Mouse (Mus musculus) bone marrow, adult 2 months (tissue): ENCODE measurements at regions not wholly inside any gene's neighbourhood (a gene's known extent, or its start where the extent isn't known, plus 50 kb on each side); places are given as distances from the start of the nearest gene placed in this dataset.

Source experiments
- H3K27ac ChIP-seq: fragments of 200-500 bp; 2 replicates; pipeline ENCODE4 v1.5.1; 2012; ENCODE audit warnings: low read depth, mild to moderate bottlenecking, control low read depth, inconsistent platforms, low read length; ENCODE audit not compliant: control insufficient read depth, poor library complexity, insufficient read depth
- H3K4me1 ChIP-seq: fragments of 200-500 bp; 2 replicates; pipeline ENCODE4 v1.6.1; 2011; ENCODE audit warnings: low read length; ENCODE audit not compliant: control insufficient read depth, insufficient read depth
- H3K4me3 ChIP-seq: fragments of 200-500 bp; replicated peaks from 2 replicates; pipeline ENCODE3; 2011; ENCODE audit warnings: mild to moderate bottlenecking, low read depth, low read length, control low read depth; ENCODE audit not compliant: control insufficient read depth
- CTCF ChIP-seq: fragments of 200-500 bp; IDR thresholded peaks from 2 replicates; pipeline ENCODE4 v1.5.1; 2011; ENCODE audit warnings: low read length, control low read depth; ENCODE audit not compliant: control insufficient read depth, insufficient read depth
- POLR2A ChIP-seq: fragments of 200-500 bp; IDR thresholded peaks from 2 replicates; pipeline ENCODE4 v1.6.1; 2011; ENCODE audit warnings: low read depth, mild to moderate bottlenecking, control low read depth, low read length, borderline replicate concordance; ENCODE audit not compliant: control insufficient read depth
- WGBS: fragments of 180-500 bp; shearing (Covaris S2); methylation state at CpG from one replicate; pipeline ENCODE4 v1.1.7; 2018; 5-methylcytosine and 5-hydroxymethylcytosine counted together

DNA sequence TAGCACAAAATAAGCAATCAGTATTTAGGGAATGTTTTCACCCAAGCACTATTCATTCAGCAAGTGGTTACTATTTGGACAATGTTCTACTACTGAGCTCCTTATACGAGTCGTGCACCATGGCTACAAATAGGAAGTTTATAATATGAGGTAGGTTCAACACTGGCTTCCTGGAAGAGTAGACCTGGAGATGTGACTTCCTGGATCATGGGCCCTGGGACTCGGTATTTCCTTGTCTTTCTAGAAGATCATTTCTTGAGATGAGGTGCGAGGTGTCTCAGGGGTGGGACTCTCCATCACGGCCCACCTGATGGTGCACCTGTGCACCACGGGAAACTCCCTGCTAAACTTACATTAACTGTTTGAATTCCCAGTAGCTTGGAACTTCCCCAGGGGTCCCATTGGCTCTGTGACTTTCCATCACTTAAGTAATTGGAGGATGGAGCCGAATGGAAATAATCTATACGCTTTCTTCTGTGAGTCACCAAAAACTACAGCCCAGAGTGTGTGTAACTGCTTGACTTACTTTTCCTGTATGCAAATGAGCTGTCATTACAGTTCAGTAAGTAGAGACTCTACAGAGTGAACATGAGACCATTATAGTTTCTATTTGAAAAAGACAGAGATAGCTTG, 1246.3 kb upstream of the A1bg start:
- peak overlapping the region; percentile 76 for H3K27ac ChIP-seq
- H3K4me3 ChIP-seq: no peak overlapping the region
- H3K4me1 ChIP-seq: peaks cover 4% of the 10 kb centered on the region
- 82% methylated on average over 8 of the region's 8 CpGs for WGBS
- TF ChIP-seq CTCF (no peak), POLR2A (no peak)

DNA sequence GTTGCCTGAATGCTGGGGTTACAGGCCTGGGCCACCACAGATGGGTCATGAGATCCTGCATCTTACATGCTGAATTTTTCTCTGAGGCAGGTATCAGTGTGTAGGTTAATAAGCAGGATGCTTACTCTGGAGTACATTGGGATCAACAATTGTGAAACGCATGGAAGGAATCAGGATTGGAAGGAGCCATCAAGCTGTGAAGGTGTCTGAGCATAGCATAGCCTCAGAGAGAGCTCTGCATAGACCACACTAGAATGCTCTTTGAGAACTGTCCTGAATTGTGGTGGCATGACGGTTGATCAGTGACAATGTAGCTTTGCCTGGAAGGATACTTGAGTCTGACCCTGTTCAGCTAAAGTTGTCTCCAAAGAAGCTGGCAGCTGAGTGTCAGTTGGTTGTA, 1245.7 kb upstream of the A1bg start:
- H3K4me3 ChIP-seq: no peak overlapping the region
- H3K4me1 ChIP-seq: peaks cover 4% of the 10 kb centered on the region
- peak overlapping the region; percentile 27; the same call in 1 of the 2 replicates for H3K27ac ChIP-seq
- TF ChIP-seq POLR2A (no peak), CTCF (no peak)
- WGBS: 92% methylated on average over 2 of the region's 2 CpGs

- H3K27ac ChIP-seq: no peak overlapping the region
- peaks cover 3% of the 10 kb centered on the region; the same call in 1 of the 2 replicates for H3K4me1 ChIP-seq
- WGBS: 83% methylated on average over 5 of the region's 5 CpGs
Measured at GRCm38 (mm10) chr15:62166786-62167185, 1244.0 kb upstream of the A1bg start.

DNA sequence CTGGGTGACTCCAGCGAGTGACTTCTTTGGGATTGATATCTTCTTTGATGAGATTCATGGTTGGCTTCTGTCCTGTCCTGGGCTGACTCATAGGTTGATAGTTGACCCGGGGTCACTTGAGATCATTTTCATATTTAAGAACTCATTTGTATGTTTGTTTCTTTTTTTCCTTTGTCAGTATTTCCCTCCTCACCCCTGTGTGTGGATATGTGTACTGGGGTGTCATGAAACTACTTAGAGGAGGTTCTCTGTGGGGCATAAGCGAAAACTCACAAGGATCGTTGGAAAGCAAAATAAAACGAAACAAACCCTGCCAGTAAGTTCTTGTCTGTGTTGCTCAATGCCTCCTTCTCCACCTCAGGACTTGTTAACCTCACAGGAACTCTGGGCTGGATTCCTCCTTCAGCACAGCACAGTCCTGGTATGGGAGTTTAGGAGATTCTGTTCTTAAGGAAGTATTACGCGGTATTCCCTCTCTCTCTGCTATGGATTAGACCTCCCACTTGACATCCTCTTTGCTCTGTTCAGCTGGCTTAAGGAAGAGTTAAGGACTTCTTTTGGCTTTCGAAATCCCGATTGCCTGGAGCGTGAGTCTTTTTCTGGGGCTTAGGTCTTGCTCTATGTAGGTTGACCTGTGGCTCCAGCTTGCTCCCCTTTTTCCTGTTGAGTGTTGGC, 1243.2 kb upstream of the A1bg start:
- Histone ChIP-seq H3K4me3 (no peak overlapping the region), H3K4me1 (peaks cover 2% of the 10 kb centered on the region; the same call in 1 of the 2 replicates), H3K27ac (no peak overlapping the region)
- WGBS: 81% methylated on average over 10 of the region's 10 CpGs
- TF ChIP-seq POLR2A: no peak
- no peak for TF ChIP-seq CTCF

More at GRCm38 (mm10) chr15:62166786-62167185, 1244.0 kb upstream of the A1bg start:
- no peak overlapping the region for H3K4me3 ChIP-seq
- TF ChIP-seq POLR2A: no peak
- no peak for TF ChIP-seq CTCF

DNA sequence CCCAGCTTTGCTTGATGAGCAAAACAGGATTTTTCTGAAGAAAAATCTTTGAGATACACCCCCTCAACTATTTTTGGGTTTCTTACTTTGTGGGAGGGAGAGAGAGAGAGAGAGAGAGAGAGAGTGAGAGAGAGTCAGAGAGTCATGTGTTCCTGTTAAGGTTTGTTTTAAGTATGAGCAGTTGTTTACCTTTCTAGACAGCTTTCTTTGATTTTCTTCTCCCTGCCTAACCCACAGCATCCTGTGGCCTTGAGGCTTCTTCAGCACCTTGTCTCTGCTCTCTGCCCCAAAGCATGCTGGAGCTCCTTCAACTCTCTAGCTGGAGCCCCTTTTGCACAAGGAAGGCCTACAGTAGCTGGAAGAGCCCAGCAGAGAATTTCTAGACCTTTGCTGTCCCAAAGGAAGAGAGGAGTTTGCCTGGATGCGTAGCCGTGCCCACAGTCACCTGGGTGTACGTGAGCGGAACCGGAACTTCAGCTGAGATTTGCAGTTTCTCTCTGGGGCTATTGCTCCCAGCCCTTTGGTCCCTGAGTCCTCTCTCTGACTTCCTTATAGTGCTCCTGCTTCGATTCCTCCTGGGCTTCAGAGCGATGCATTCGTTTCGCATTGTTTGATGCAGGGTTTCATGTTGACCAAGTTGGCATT, 1242.1 kb upstream of the A1bg start:
- Histone ChIP-seq H3K4me1 (peaks cover 1% of the 10 kb centered on the region; the same call in 1 of the 2 replicates), H3K27ac (no peak overlapping the region), H3K4me3 (no peak overlapping the region)
- TF ChIP-seq POLR2A (no peak), CTCF (no peak)
- whole genome bisulfite sequencing: 93% methylated on average over 9 of the region's 9 CpGs

- TF ChIP-seq POLR2A (no peak), CTCF (no peak)
- H3K4me1 ChIP-seq: peaks cover 1% of the 10 kb centered on the region; the same call in 1 of the 2 replicates
- 55% methylated on average over 5 of the region's 5 CpGs for WGBS
- H3K27ac ChIP-seq: no peak overlapping the region
- H3K4me3 ChIP-seq: no peak overlapping the region
Measured at GRCm38 (mm10) chr15:62163203-62163602, 1240.4 kb upstream of the A1bg start.

- Histone ChIP-seq H3K27ac (no peak overlapping the region), H3K4me3 (no peak overlapping the region), H3K4me1 (peaks cover 1% of the 10 kb centered on the region; the same call in 1 of the 2 replicates)
- TF ChIP-seq POLR2A: no peak
- TF ChIP-seq CTCF: no peak
- 75% methylated on average over 4 of the region's 4 CpGs for WGBS
Measured at GRCm38 (mm10) chr15:62162648-62163194, 1239.9 kb upstream of the A1bg start.

DNA sequence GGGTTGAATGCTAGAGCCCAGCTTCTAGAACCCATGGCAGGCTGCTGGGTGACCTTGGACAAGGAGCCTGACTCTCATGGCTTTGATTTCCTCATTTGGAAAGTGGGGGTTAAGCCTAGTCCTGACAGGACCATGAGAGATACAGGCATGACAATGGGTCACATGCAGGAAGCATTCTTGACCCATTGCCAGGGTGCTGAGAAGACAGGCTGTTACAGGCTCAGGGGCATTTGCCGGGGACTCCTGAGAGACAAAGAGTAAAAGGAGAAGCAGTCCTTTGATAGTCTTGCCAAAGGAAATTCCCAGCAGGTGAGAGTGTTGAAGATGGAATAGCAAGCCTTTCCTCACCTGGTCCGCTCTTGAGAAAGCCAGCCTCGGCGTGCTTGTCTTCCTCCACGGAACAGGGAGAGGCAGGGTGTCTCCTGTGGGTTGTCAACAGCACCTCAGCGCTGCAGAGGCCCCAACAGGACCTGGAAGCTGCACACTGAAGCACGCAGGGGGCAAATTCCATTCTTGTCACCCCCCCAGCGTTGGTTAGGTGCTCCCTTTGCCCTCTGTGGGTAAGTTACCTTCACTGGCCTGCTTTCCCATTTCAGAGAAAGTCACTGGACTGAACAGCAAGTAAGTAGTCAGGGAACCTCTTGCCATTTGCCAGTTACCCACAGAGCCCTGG, 1239.3 kb upstream of the A1bg start:
- Histone ChIP-seq H3K27ac (no peak overlapping the region), H3K4me1 (peaks cover 1% of the 10 kb centered on the region; the same call in 1 of the 2 replicates), H3K4me3 (no peak overlapping the region)
- TF ChIP-seq POLR2A (no peak), CTCF (no peak)
- WGBS: 85% methylated on average over 8 of the region's 8 CpGs
